Mouse (Mus musculus) small intestine, adult 2 months (tissue): ENCODE data around the gene Nckap5.

ENCODE experiments used
- CTCF ChIP-seq: fragments of 200-500 bp; IDR thresholded peaks from 2 replicates; pipeline ENCODE4 v1.5.1; 2012; ENCODE audit warnings: low read depth, mild to moderate bottlenecking, control low read depth, inconsistent platforms, low read length, moderate library complexity, mixed read lengths; ENCODE audit not compliant: insufficient replicate concordance, insufficient read length; ENCODE audit errors: extremely low read depth
- POLR2A ChIP-seq: fragments of 200-500 bp; IDR thresholded peaks from 2 replicates; pipeline ENCODE4 v1.6.1; 2012; ENCODE audit warnings: low read depth, mild to moderate bottlenecking, control low read depth, inconsistent platforms, low read length, moderate library complexity

DNA sequence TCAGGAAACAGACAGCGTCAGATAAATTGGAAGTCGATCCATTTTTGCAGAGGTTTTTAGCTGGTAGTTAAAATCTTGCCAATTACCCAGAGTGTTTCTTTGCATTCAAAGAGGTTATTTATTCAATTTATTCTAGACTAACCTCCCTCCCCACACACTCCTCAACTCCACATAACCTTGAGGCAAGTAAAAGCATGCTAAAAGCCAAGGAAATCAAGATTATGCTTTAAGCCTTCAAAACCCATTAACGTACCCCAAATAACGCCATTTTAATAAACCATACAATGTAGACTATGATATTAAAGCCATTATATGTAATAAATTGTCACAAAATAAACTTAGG, 129.7 kb downstream of the Nckap5 start:
- TF ChIP-seq CTCF (no peak), POLR2A (no peak)
